Mouse (Mus musculus): ENCODE measurements around the gene Sik1.

DNA sequence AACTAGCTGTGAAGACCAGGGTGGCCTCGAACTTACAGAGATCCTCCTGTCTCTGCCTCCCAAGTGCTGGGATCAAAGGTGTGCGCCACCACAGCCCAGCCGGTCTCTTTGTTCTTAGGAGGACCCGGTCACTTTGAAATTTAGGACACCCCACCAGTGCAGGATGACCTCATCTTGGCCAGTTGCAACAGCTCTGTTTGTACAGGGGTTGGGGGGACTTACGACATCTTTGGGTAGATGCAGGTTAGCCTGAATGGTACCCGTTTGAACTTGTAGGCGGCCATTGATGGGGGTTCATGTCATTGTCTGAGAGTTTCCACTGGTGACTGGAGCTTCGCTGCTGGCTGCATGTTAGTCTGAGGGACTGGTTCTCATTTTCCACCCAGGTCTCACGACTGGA lies 14.8 kb upstream of the Sik1 start:
- TF ChIP-seq MAX (IDR thresholded peaks at IDR 0.05; ENCODE audit: low read depth), result no peak
- TF ChIP-seq POLR2A (IDR thresholded peaks at IDR 0.05; ENCODE audit: insufficient read length, low read depth), result no peak
- TF ChIP-seq CEBPB (IDR thresholded peaks at IDR 0.05; ENCODE audit: insufficient read depth, poor library complexity, severe bottlenecking), result no peak
- no peak for TF ChIP-seq E2F4 (IDR thresholded peaks at IDR 0.05; ENCODE audit: insufficient read depth)
- no peak for TF ChIP-seq POLR2AphosphoS2 (IDR thresholded peaks at IDR 0.05; ENCODE audit: insufficient read length, low read depth)
- no peak for TF ChIP-seq USF1 (IDR thresholded peaks at IDR 0.05; ENCODE audit: low read depth)
- TF ChIP-seq MYOG (IDR thresholded peaks at IDR 0.05; ENCODE audit: control insufficient read depth in 1 of 3, insufficient read depth in 1 of 3, insufficient read length in 2 of 3, low read depth in 2 of 3), result no peak
- TF ChIP-seq TCF12 (IDR thresholded peaks at IDR 0.05; ENCODE audit: insufficient read depth, poor library complexity, severe bottlenecking), result no peak
- no peak for TF ChIP-seq REST (IDR thresholded peaks at IDR 0.05; ENCODE audit: insufficient read depth, insufficient read length)
- no peak for TF ChIP-seq MYOD1 (IDR thresholded peaks at IDR 0.05; ENCODE audit: control insufficient read depth in 1 of 3, insufficient read length in 2 of 3, low read depth in 2 of 3)

Data from myocyte (in vitro differentiated cells).